In the genomic region with DNA sequence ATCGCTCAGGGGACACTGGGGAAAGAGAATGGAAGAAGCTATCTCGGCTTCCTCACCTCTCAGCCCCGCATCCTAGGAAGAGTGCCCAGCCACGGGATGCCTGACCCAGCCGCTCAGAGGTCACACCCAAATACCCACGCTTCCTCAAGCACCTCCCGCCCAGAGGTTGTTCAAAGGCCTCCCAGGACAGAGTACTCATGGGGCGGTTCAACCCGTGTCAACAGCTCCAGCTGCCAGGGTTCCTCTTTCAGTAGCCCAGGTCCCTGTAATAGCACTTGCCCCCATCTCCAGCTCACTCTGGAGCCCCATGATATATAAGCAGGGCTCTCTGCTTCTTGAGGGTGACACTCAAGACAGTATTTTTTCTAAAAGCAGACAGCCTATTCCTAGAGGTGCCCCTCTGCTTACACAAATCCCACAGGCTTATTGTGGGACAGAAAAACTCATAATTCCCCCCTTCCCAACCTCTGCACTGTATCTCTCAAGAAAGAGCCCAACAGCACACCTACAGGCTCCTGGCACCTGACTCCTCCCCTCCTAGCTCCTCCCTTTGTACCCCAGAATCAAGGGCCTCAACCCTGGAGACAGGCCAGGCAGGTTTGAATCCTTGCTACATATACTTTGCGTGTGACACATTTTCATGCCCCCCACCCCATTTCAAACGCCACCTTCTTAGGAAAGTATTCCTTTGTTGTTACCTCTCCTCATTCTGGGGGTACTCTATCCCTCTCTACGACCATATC, we compare ENCODE assay signal across 8 mouse cellular contexts. TPM values are rescaled to one million over a fixed set of nuclear protein-coding genes. Genes with fewer than 3 reads are reported as not detected.
DNase-seq lines count a peak whose midpoint lies in the region; ATAC-seq lines count a peak whose summit lies in the region.

No protein-coding gene starts in this region.

- no peaks in the 10 kb centered on the region for H3K9me3 ChIP-seq in hindbrain, embryonic 14.5 days (ENCODE audit: control insufficient read depth, low read length)
- no peaks in the 10 kb centered on the region for H3K9me3 ChIP-seq in liver, embryonic 15.5 days (replicated peaks)
- no peaks in the 10 kb centered on the region for H3K9me3 ChIP-seq in neural tube, embryonic 15.5 days (replicated peaks)

- DNase-seq in lung, adult 18-20 months, result peak; percentile 59 to 68
- no peak for DNase-seq in lung, postnatal 14 days
- DNase-seq in hindbrain, embryonic 14.5 days (ENCODE audit: low spot score), result no peak
- DNase-seq in urinary bladder, postnatal 10 days (ENCODE audit: low spot score), result no peak
- no peak for DNase-seq in right cerebral cortex, adult 2 months (ENCODE audit: low spot score in 2 of 2)
- no peak for DNase-seq in left cerebral cortex, adult 11 months (ENCODE audit: low spot score)

- peak overlapping the region; percentile 94 for H3K4me2 ChIP-seq in hindbrain, embryonic 14.5 days (replicated peaks)
- peak overlapping the region; percentile 87 for H3K4me2 ChIP-seq in liver, embryonic 15.5 days
- H3K4me2 ChIP-seq in neural tube, embryonic 15.5 days, result peak overlapping the region; percentile 98

- no peak overlapping the region for H3K27ac ChIP-seq in hindbrain, embryonic 14.5 days
- H3K27ac ChIP-seq in liver, embryonic 15.5 days (replicated peaks), result peak overlapping the region; percentile 96
- H3K27ac ChIP-seq in neural tube, embryonic 15.5 days (replicated peaks), result no peak overlapping the region

- peak overlapping the region; percentile 81; the same call in 1 of the 2 replicates for H3K4me3 ChIP-seq in hindbrain, embryonic 14.5 days (replicated peaks; ENCODE audit: low read length)
- peak overlapping the region; percentile 89 for H3K4me3 ChIP-seq in liver, embryonic 15.5 days (replicated peaks)
- H3K4me3 ChIP-seq in neural tube, embryonic 15.5 days (replicated peaks), result peak overlapping the region; percentile 57; the same call in 1 of the 2 replicates

- H3K9ac ChIP-seq in hindbrain, embryonic 14.5 days, result 0 out of 2 replicates have a peak overlapping the region, but pooled peaks have one; percentile 77
- H3K9ac ChIP-seq in liver, embryonic 15.5 days, result peak overlapping the region; percentile 92
- no peak overlapping the region for H3K9ac ChIP-seq in neural tube, embryonic 15.5 days (replicated peaks)

- H3K27me3 ChIP-seq in hindbrain, embryonic 14.5 days (ENCODE audit: control insufficient read depth, insufficient read depth, low read length), result no peaks in the 10 kb centered on the region
- H3K27me3 ChIP-seq in liver, embryonic 15.5 days, result no peaks in the 10 kb centered on the region
- H3K27me3 ChIP-seq in neural tube, embryonic 15.5 days (replicated peaks), result no peaks in the 10 kb centered on the region

- ATAC-seq in hindbrain, embryonic 14.5 days (ENCODE audit: low FRiP score), result no peak
- no peak for ATAC-seq in liver, embryonic 15.5 days (ENCODE audit: insufficient read depth)
- ATAC-seq in neural tube, embryonic 15.5 days (ENCODE audit: low FRiP score), result no peak

- peaks cover 43% of the 10 kb centered on the region for H3K36me3 ChIP-seq in hindbrain, embryonic 14.5 days (replicated peaks; ENCODE audit: control insufficient read depth, insufficient read depth)
- H3K36me3 ChIP-seq in liver, embryonic 15.5 days (replicated peaks), result peaks cover 56% of the 10 kb centered on the region
- peaks cover 19% of the 10 kb centered on the region for H3K36me3 ChIP-seq in neural tube, embryonic 15.5 days

- 77% methylated on average over 12 of the region's 12 CpGs for WGBS in hindbrain, embryonic 14.5 days
- 47% methylated on average over 12 of the region's 12 CpGs for WGBS in liver, embryonic 15.5 days (ENCODE audit: insufficient replicate concordance)
- WGBS in neural tube, embryonic 15.5 days, result 70% methylated on average over 12 of the region's 12 CpGs

- peaks cover 30% of the 10 kb centered on the region for H3K4me1 ChIP-seq in hindbrain, embryonic 14.5 days (replicated peaks; ENCODE audit: control insufficient read depth, insufficient read depth, low read length)
- peaks cover 69% of the 10 kb centered on the region for H3K4me1 ChIP-seq in liver, embryonic 15.5 days (replicated peaks)
- H3K4me1 ChIP-seq in neural tube, embryonic 15.5 days, result peaks cover 40% of the 10 kb centered on the region

RNA-seq across cellular contexts. Expression of a gene that starts 2.6 kb away (rescaled TPM):
- polyA plus RNA-seq in hindbrain, embryonic 14.5 days (2014; fragmentation: Nextera tagmentation; extraction: Ambion mirVana), result 13.8 and 14.9 TPM in 2 replicates
- polyA plus RNA-seq in liver, embryonic 15.5 days (2015; fragmentation: Nextera tagmentation; extraction: Ambion mirVana), result 35.4 and 39.1 TPM in 2 replicates
- 16.7 and 17.7 TPM in 2 replicates for polyA plus RNA-seq in neural tube, embryonic 15.5 days (2015; fragmentation: Nextera tagmentation; extraction: Ambion mirVana)

RNA-seq across cellular contexts. Expression of a gene that starts 3.4 kb away (rescaled TPM):
- polyA plus RNA-seq in hindbrain, embryonic 14.5 days (2014; fragmentation: Nextera tagmentation; extraction: Ambion mirVana), result 2.4 and 2.5 TPM in 2 replicates
- polyA plus RNA-seq in liver, embryonic 15.5 days (2015; fragmentation: Nextera tagmentation; extraction: Ambion mirVana), result 1.8 and 2.1 TPM in 2 replicates
- polyA plus RNA-seq in neural tube, embryonic 15.5 days (2015; fragmentation: Nextera tagmentation; extraction: Ambion mirVana), result 1.7 and 2.3 TPM in 2 replicates

RNA-seq across cellular contexts. Expression of a gene that starts 19.8 kb away (rescaled TPM):
- polyA plus RNA-seq in hindbrain, embryonic 14.5 days (2014; fragmentation: Nextera tagmentation; extraction: Ambion mirVana), result 23.4 and 24.1 TPM in 2 replicates
- polyA plus RNA-seq in liver, embryonic 15.5 days (2015; fragmentation: Nextera tagmentation; extraction: Ambion mirVana), result 6.4 and 7.4 TPM in 2 replicates
- 16.0 and 16.3 TPM in 2 replicates for polyA plus RNA-seq in neural tube, embryonic 15.5 days (2015; fragmentation: Nextera tagmentation; extraction: Ambion mirVana)

RNA-seq across cellular contexts. Expression of a gene that starts 32.7 kb away (rescaled TPM):
- 5.7 and 6.7 TPM in 2 replicates for polyA plus RNA-seq in hindbrain, embryonic 14.5 days (2014; fragmentation: Nextera tagmentation; extraction: Ambion mirVana)
- polyA plus RNA-seq in liver, embryonic 15.5 days (2015; fragmentation: Nextera tagmentation; extraction: Ambion mirVana), result 4.6 and 4.8 TPM in 2 replicates
- 3.7 and 6.5 TPM in 2 replicates for polyA plus RNA-seq in neural tube, embryonic 15.5 days (2015; fragmentation: Nextera tagmentation; extraction: Ambion mirVana)

RNA-seq across cellular contexts. Expression of a gene that starts 38.3 kb away (rescaled TPM):
- 31.8 and 32.5 TPM in 2 replicates for polyA plus RNA-seq in hindbrain, embryonic 14.5 days (2014; fragmentation: Nextera tagmentation; extraction: Ambion mirVana)
- polyA plus RNA-seq in liver, embryonic 15.5 days (2015; fragmentation: Nextera tagmentation; extraction: Ambion mirVana), result 1.6 and 2.1 TPM in 2 replicates
- polyA plus RNA-seq in neural tube, embryonic 15.5 days (2015; fragmentation: Nextera tagmentation; extraction: Ambion mirVana), result 19.5 and 24.1 TPM in 2 replicates

Comparison
In these comparisons a context has a peak if more than half of its experiments do, and no peak if none do; other contexts are left out.
1. DNase-seq: peak in lung, adult 18-20 months (2 of 2); none in lung, postnatal 14 days (single experiment), hindbrain, embryonic 14.5 days (single experiment), urinary bladder, postnatal 10 days (single experiment), right cerebral cortex, adult 2 months (0 of 2) and left cerebral cortex, adult 11 months (single experiment).
2. Peak in every context shown above with its lines, with median percentiles within 50 percentile points of each other: H3K4me2 ChIP-seq and H3K4me3 ChIP-seq.